Mouse (Mus musculus) spleen, adult 2 months (tissue): ENCODE data around the gene Bpifc.

ENCODE experiments used
- CTCF ChIP-seq: fragments of 200-500 bp; IDR thresholded peaks from 2 replicates; pipeline ENCODE4 v1.5.1; 2011; ENCODE audit warnings: mild to moderate bottlenecking, inconsistent platforms; ENCODE audit not compliant: insufficient read depth, insufficient read length, insufficient replicate concordance; ENCODE audit errors: extremely low read depth
- POLR2A ChIP-seq: fragments of 200-500 bp; IDR thresholded peaks from 2 replicates; pipeline ENCODE4 v1.6.1; 2011; ENCODE audit warnings: low read depth, low read length, inconsistent platforms

DNA sequence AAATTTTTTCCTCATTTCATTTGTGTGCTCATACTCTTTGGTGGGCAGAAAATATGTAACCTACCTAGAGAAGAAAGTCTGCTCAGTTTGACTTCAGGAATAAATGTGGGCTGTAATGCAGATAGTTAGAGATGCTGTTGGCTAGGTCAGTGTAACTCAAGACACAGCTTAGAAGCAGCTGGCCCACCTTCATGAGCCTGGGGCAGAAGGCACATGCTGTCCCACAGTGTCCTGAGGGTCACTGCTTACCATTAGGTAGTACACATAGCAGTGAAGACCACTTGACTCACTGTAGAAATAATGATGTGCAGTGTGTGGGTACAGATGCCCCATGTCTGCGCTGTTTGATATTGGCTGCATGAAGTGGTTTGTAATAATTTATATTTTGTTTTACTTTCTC is 34.7 kb upstream of the Bpifc start:
- TF ChIP-seq POLR2A (no peak), CTCF (no peak)
